16 mouse cellular contexts compared by ENCODE assay signal in the genomic region with DNA sequence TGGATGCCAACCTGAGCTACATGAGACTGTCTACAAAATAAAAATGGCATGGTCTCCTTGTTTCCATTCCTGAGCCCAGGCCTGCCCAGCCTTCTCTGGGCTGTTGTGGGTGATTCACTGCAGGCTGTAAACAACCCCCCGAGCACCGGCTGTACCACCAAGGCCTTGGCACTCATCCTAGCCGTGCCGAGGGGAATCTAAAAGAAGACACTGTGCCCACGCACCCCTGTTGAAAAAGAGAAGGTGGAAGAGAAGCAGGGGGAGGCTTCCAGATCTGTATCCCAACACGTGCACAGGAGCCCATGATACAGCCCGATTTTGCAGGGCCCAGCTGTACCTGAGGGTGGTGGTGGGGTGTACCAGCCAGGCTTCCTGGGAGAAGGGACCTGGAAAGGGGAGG. TPM values are rescaled to one million over a fixed set of nuclear protein-coding genes. Genes with fewer than 3 reads are reported as not detected.
A peak's percentile ranks its signal among the peaks of the same experiment; 100 is the strongest.
DNase-seq lines count a peak whose midpoint lies in the region; ATAC-seq and TF ChIP-seq lines count a peak whose summit lies in the region.
"Had no signal": no experiment of that assay in that cellular context is flagged by ENCODE, and none has a peak within 500 bp of the region (broad histone marks: within the 10 kb centered on the region; RNA-seq: fewer than 3 reads in every experiment).

No protein-coding gene starts in this region.

- no peak for ATAC-seq in midbrain, embryonic 15.5 days (replicated peaks)
- ATAC-seq in hindbrain, postnatal 0 days: no peak
- ATAC-seq: activated CD4-positive, CD25-positive, alpha-beta regulatory T cell, adult 4 months; liver, embryonic 12.5 days; midbrain, embryonic 13.5 days had no signal

- intact Hi-C loops in left cerebral cortex, postnatal 4 days (cut with DNase I): no loop called here

- no peaks in the 10 kb centered on the region for H3K36me3 ChIP-seq in midbrain, embryonic 15.5 days (replicated peaks)
- H3K36me3 ChIP-seq in hindbrain, postnatal 0 days (ENCODE audit: insufficient read depth, low read length): no peaks in the 10 kb centered on the region
- H3K36me3 ChIP-seq: forebrain, embryonic 10.5 days; liver, embryonic 12.5 days; lung, embryonic 15.5 days; midbrain, embryonic 13.5 days had no signal

- no peak overlapping the region for H3K27ac ChIP-seq in midbrain, embryonic 15.5 days
- H3K27ac ChIP-seq in hindbrain, postnatal 0 days: no peak overlapping the region
- H3K27ac ChIP-seq: forebrain, embryonic 10.5 days; liver, embryonic 12.5 days; lung, embryonic 15.5 days; midbrain, embryonic 13.5 days had no signal

- WGBS in midbrain, embryonic 15.5 days: 80% methylated on average over 7 of the region's 7 CpGs
- 84% methylated on average over 7 of the region's 7 CpGs for WGBS in hindbrain, postnatal 0 days

- no peaks in the 10 kb centered on the region for H3K27me3 ChIP-seq in midbrain, embryonic 15.5 days (replicated peaks)
- no peaks in the 10 kb centered on the region for H3K27me3 ChIP-seq in hindbrain, postnatal 0 days (ENCODE audit: insufficient read depth, low read length)
- H3K27me3 ChIP-seq: liver, embryonic 12.5 days; lung, embryonic 15.5 days; midbrain, embryonic 13.5 days had no signal

- no peaks in the 10 kb centered on the region for H3K9me3 ChIP-seq in midbrain, embryonic 15.5 days
- H3K9me3 ChIP-seq in hindbrain, postnatal 0 days (ENCODE audit: low read length): no peaks in the 10 kb centered on the region
- H3K9me3 ChIP-seq: forebrain, embryonic 10.5 days; liver, embryonic 12.5 days; lung, embryonic 15.5 days; midbrain, embryonic 13.5 days had no signal

- no peak overlapping the region for H3K9ac ChIP-seq in midbrain, embryonic 15.5 days
- H3K9ac ChIP-seq in hindbrain, postnatal 0 days (replicated peaks; ENCODE audit: low read length): no peak overlapping the region
- H3K9ac ChIP-seq: liver, embryonic 12.5 days; lung, embryonic 15.5 days; midbrain, embryonic 13.5 days had no signal

- no peak for TF ChIP-seq CTCF in hindbrain, postnatal 0 days (IDR thresholded peaks at IDR 0.05; ENCODE audit: low read depth)

- no peak overlapping the region for H3K4me3 ChIP-seq in midbrain, embryonic 15.5 days
- H3K4me3 ChIP-seq in hindbrain, postnatal 0 days (ENCODE audit: low read length): no peak overlapping the region
- H3K4me3 ChIP-seq: forebrain, embryonic 10.5 days; liver, embryonic 12.5 days; lung, embryonic 15.5 days; midbrain, embryonic 13.5 days had no signal

- H3K4me2 ChIP-seq in midbrain, embryonic 15.5 days: no peak overlapping the region
- no peak overlapping the region for H3K4me2 ChIP-seq in hindbrain, postnatal 0 days (ENCODE audit: low read depth, low read length)
- H3K4me2 ChIP-seq: liver, embryonic 12.5 days; lung, embryonic 15.5 days; midbrain, embryonic 13.5 days had no signal

- DNase-seq in left cerebral cortex, adult 11 months (ENCODE audit: low spot score): peak; percentile 63
- DNase-seq in left cerebral cortex, postnatal 4 days: no peak
- DNase-seq in layer of hippocampus, adult 18-20 months (ENCODE audit: low spot score in 2 of 2): peak; percentile 65 to 80
- DNase-seq in left cerebral cortex, adult 9 months (ENCODE audit: low spot score in 2 of 2): peak; percentile 68 to 90
- peak; percentile 80 to 86 for DNase-seq in right cerebral cortex, postnatal 36 days (ENCODE audit: low spot score in 2 of 2)
- DNase-seq in heart, adult 18-20 months: no peak
- DNase-seq in hindbrain, postnatal 0 days (ENCODE audit: low spot score): no peak
- DNase-seq: cerebellum, adult 11 months; heart, postnatal 10 days; thymus, postnatal 4 days had no signal

- H3K4me1 ChIP-seq in midbrain, embryonic 15.5 days: no peaks in the 10 kb centered on the region
- no peaks in the 10 kb centered on the region for H3K4me1 ChIP-seq in hindbrain, postnatal 0 days (ENCODE audit: insufficient read depth, low read length)
- H3K4me1 ChIP-seq: liver, embryonic 12.5 days; lung, embryonic 15.5 days had no signal

RNA-seq across cellular contexts. Expression of gene Syt7, which starts 21.1 kb away (rescaled TPM):
- total RNA-seq in left cerebral cortex, postnatal 4 days (2021): 100 to 1,000 TPM; 209 to 213 TPM
- total RNA-seq in layer of hippocampus, adult 18-20 months (2021): 100 to 1,000 TPM; 280 to 316 TPM
- 19.6 and 21.0 TPM in 2 replicates for polyA plus RNA-seq in midbrain, embryonic 15.5 days (2015; fragmentation: Nextera tagmentation; extraction: Ambion mirVana)
- 10 to 100 TPM; 35.5 to 37.1 TPM for total RNA-seq in heart, adult 18-20 months (2021)
- total RNA-seq in hindbrain, postnatal 0 days (2014; rRNA removed): 93.4 and 114 TPM in 2 replicates
- 11.9 and 17.4 TPM in 2 replicates for polyA plus RNA-seq in hindbrain, postnatal 0 days (2015; fragmentation: Nextera tagmentation; extraction: Ambion mirVana)

Comparison
In these comparisons a context has a peak if more than half of its experiments do, and no peak if none do; other contexts are left out.
1. DNase-seq: peak in left cerebral cortex, adult 11 months (single experiment), layer of hippocampus, adult 18-20 months (2 of 2), left cerebral cortex, adult 9 months (2 of 2) and right cerebral cortex, postnatal 36 days (2 of 2); none in left cerebral cortex, postnatal 4 days (single experiment), heart, adult 18-20 months (0 of 2) and hindbrain, postnatal 0 days (single experiment).